Mouse (Mus musculus) testis, adult 2 months (tissue): ENCODE measurements at regions not wholly inside any gene's neighbourhood (a gene's known extent, or its start where the extent isn't known, plus 50 kb on each side); places are given as distances from the start of the nearest gene placed in this dataset.

ENCODE experiments used
- H3K27ac ChIP-seq: fragments of 200-500 bp; 2 replicates; pipeline ENCODE4 v1.5.1; 2012; ENCODE audit warnings: low read depth, low read length; ENCODE audit not compliant: control insufficient read depth, insufficient read depth
- H3K27me3 ChIP-seq: fragments of 200-500 bp; 2 replicates; pipeline ENCODE4 v1.6.1; 2012; ENCODE audit warnings: mild to moderate bottlenecking, low read length, moderate library complexity; ENCODE audit not compliant: control insufficient read depth, insufficient read depth
- H3K36me3 ChIP-seq: fragments of 200-500 bp; 2 replicates; pipeline ENCODE4 v1.6.1; 2012; ENCODE audit warnings: mild to moderate bottlenecking, low read length; ENCODE audit not compliant: control insufficient read depth, insufficient read depth
- H3K4me1 ChIP-seq: fragments of 200-500 bp; 2 replicates; pipeline ENCODE4 v1.6.1; 2012; ENCODE audit warnings: low read length; ENCODE audit not compliant: control insufficient read depth, insufficient read depth
- H3K4me3 ChIP-seq: fragments of 200-500 bp; 2 replicates; pipeline ENCODE4 v1.5.1; 2012; ENCODE audit warnings: low read depth, mild to moderate bottlenecking, low read length, moderate library complexity, mixed read lengths; ENCODE audit not compliant: control insufficient read depth
- CTCF ChIP-seq: fragments of 200-500 bp; IDR thresholded peaks from 2 replicates; pipeline ENCODE4 v1.5.1; 2012; ENCODE audit warnings: low read depth, mild to moderate bottlenecking, inconsistent platforms, low read length, moderate library complexity; ENCODE audit not compliant: control insufficient read depth, insufficient read depth, insufficient replicate concordance
- POLR2A ChIP-seq: fragments of 200-500 bp; IDR thresholded peaks from 2 replicates; pipeline ENCODE4 v1.6.1; 2012; ENCODE audit warnings: low read depth, mild to moderate bottlenecking, inconsistent platforms, low read length, moderate library complexity; ENCODE audit not compliant: control insufficient read depth

DNA sequence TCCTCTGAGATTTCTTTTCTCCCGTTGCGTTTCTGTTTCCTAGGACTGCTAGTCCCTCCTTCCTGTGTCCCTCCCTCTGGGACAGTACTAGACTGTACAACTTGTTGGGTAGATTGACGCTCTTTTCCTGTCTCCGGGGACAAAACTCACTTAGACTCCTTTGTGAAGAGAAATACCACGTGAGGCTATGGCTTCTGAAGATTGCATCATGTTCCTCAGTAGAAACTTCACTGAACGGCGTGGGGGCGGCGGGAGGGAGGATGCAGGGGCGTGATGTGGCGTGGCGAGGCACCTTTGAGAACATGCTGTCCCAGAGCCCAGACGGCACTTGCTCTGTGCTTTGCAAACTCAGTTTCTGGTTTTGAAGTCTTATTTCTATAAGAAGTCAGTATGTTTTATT lies 78.5 kb downstream of the Spata18 start:
- TF ChIP-seq CTCF (no peak), POLR2A (no peak)
- no peaks in the 10 kb centered on the region for H3K27me3 ChIP-seq
- no peaks in the 10 kb centered on the region for H3K36me3 ChIP-seq
- peak overlapping the region; percentile 43 for H3K27ac ChIP-seq
- peaks cover 5% of the 10 kb centered on the region for H3K4me1 ChIP-seq
- no peak overlapping the region for H3K4me3 ChIP-seq

DNA sequence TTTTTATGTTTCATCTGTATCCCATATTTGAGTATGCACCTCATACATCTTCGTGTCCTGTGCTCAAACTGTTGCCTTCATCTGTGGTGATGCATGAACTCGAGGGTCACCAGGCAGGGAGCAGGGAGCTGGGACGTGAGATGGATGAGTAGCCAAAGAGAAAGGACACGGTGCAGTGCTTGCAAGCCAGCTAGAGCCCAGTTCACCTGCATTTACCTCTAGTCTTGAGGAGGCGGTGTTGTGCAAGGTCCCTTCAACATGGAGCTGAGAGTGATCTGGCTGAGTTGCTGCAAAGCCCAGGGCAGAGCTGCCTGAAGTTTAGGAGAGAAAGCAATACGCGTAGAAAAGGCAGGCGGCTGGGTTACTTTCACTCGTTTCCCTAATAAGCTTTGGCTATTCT lies 80.2 kb downstream of the Spata18 start:
- peaks cover 5% of the 10 kb centered on the region for H3K4me1 ChIP-seq
- H3K27ac ChIP-seq = no peak overlapping the region
- no peaks in the 10 kb centered on the region for H3K27me3 ChIP-seq
- no peaks in the 10 kb centered on the region for H3K36me3 ChIP-seq
- no peak overlapping the region for H3K4me3 ChIP-seq
- TF ChIP-seq CTCF (no peak), POLR2A (no peak)

DNA sequence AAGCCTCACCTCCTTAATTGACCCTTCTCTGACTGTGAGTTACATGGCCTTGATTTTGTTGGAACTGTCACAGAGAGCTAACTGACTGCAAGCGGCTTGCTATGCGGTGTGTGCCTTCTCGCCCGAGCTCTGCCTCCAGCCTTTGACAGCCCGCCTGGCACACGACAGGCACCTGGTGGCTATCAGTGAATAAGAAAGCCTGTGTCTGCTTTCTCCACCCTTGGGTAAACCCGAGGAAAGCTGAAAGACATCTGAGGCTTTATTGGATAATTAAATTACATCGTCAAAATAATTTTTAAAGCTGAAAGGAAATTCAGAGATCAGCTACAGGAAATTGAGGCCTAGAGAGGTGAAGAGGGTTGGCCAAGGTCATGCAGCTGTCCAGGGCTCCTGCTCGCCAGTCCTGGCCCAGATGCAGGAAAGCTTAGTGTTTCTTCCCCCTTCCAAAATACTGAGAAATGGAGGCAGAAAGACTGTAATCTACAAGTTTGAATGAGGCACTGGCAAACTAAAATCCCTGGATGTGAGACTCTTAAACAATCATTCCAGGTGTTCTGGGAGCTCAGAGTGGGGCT lies 80.9 kb downstream of the Spata18 start:
- Histone ChIP-seq H3K4me3 (no peak overlapping the region), H3K36me3 (no peaks in the 10 kb centered on the region), H3K4me1 (peaks cover 5% of the 10 kb centered on the region), H3K27ac (no peak overlapping the region), H3K27me3 (no peaks in the 10 kb centered on the region)
- no peak for TF ChIP-seq CTCF
- no peak for TF ChIP-seq POLR2A

DNA sequence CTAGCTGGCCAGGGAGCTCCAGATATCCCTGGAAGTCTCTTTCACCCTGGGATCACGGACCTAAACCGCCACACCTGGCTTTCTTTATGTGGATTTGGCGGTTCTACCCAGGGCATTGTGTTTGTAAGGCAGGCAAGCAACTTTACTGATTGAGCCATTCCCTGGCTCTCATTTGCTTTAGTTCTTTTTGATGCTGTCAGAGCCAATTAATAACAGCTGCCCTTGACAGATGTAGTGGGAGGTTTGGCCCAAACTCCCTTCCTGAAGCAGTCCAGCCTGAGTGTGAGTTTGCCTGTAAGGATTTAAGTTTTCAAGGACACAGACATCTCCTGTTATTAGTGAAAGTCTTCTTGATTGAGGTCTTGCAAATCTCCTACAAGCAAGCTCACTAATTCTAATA lies 89.6 kb downstream of the Spata18 start:
- Histone ChIP-seq H3K36me3 (no peaks in the 10 kb centered on the region), H3K4me1 (no peaks in the 10 kb centered on the region), H3K4me3 (no peak overlapping the region), H3K27me3 (no peaks in the 10 kb centered on the region), H3K27ac (no peak overlapping the region)
- TF ChIP-seq POLR2A = no peak
- no peak for TF ChIP-seq CTCF

DNA sequence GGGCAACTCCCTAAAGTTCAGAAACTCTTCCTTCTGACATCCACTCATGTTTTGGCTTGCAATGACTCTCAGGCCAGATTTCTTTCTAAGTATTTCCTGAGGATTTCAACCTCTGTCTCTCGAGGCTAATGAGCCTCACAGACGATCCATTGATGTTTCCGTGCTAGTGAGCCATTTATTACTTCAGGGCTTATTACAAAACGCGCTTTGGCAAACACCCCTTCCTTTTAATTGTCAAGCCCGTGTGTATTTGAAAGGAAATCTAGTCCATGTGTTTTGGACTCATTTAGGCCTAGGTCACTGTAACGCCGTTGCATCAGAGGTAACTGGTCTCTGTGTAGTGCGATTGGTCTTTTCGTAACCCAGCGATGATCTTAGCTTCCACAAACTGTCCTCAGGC lies 90.3 kb downstream of the Spata18 start:
- Histone ChIP-seq H3K27me3 (no peaks in the 10 kb centered on the region), H3K4me1 (no peaks in the 10 kb centered on the region), H3K36me3 (no peaks in the 10 kb centered on the region), H3K27ac (no peak overlapping the region; the same call in 1 of the 2 replicates), H3K4me3 (no peak overlapping the region)
- TF ChIP-seq CTCF (no peak), POLR2A (no peak)

DNA sequence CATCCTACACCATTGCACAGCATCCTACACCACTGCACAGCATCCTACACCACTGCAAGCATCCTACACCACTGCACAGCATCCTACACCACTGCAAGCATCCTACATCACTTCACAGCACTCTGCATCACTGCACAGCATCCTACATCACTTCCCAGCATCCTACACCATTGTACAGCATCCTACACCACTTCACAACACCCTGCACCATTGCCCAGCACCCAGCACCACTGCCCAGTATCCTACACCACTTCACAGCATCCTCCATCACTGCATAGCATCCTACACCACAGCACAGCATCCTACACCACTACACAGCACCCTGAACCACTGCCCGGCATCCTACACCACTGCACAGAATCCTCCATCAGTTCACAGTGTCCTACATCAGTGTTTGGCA lies 92.8 kb downstream of the Spata18 start:
- Histone ChIP-seq H3K27me3 (no peaks in the 10 kb centered on the region), H3K4me3 (no peak overlapping the region), H3K27ac (no peak overlapping the region), H3K4me1 (no peaks in the 10 kb centered on the region), H3K36me3 (no peaks in the 10 kb centered on the region)
- TF ChIP-seq POLR2A (0 out of 2 replicates have a peak, but pooled peaks have one; percentile 17), CTCF (no peak)

DNA sequence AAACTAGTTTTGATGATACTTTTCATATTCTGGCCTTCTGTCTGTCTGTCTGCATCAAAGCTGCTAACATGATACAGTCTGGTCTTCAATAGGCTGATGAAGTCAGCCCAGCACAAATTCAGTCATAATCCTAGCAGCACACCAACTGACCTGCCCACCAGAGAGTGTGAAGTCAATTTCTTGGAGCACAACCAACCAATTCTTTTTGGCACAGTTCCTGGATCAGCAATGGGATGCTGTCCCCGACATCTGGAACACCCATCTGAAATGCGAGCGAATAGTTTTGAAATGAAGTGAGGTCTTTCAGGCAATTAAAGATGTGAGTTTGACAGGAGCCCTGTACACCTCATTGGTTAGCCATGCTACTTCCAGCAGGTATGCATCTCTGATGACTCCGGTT lies 98.6 kb downstream of the Spata18 start:
- no peaks in the 10 kb centered on the region for H3K36me3 ChIP-seq
- TF ChIP-seq POLR2A (no peak), CTCF (no peak)
- H3K27ac ChIP-seq = no peak overlapping the region
- H3K4me1 ChIP-seq = no peaks in the 10 kb centered on the region
- no peaks in the 10 kb centered on the region for H3K27me3 ChIP-seq
- H3K4me3 ChIP-seq = no peak overlapping the region

DNA sequence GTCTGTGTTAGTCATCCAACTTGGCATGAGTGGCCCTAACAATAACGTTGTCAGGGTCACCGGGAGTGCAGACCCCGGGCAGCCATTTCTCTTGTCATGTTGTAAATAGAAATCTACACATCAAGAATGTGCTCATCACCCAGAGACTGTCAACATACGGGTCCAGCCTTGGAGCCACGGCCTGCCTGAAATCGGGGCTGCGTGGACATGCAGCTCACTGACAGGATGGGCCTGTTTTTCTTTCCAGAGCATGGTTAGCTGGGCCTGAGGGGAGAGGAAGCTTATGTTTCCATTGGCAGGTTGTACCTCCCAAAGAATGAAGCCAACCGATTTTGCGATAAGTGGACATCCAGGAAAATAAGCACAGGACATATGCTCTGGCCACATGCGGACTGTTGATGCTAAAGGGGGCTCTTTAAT lies 101.1 kb downstream of the Spata18 start:
- Histone ChIP-seq H3K36me3 (no peaks in the 10 kb centered on the region), H3K27me3 (no peaks in the 10 kb centered on the region), H3K4me3 (no peak overlapping the region), H3K4me1 (no peaks in the 10 kb centered on the region), H3K27ac (no peak overlapping the region)
- TF ChIP-seq POLR2A (no peak), CTCF (no peak)

DNA sequence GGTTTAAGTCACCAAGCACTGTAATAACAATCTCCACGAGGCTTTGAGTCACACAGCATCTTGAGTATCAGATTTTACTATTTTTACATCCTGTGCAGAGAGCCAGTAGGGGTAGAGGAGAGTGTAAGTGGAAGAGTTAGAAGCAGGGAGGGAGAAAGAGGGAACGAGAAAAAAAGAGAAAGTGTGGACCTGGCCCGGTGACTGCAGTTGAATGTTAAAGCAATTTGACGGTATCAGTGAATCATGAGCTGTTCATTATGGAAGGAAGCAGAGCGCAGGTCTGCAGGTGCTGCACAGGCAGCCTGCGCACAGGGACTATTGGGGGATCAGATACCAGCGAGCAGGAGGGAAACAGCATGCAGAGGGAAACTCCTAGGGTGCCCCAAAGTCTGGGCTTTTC lies 102.6 kb downstream of the Spata18 start:
- H3K4me3 ChIP-seq = no peak overlapping the region
- H3K4me1 ChIP-seq = no peaks in the 10 kb centered on the region
- no peaks in the 10 kb centered on the region for H3K27me3 ChIP-seq
- H3K36me3 ChIP-seq = no peaks in the 10 kb centered on the region
- H3K27ac ChIP-seq = no peak overlapping the region
- TF ChIP-seq POLR2A (no peak), CTCF (no peak)
